Mouse (Mus musculus) spleen, adult 2 months (tissue): ENCODE measurements around the gene Grm2. TPM values are rescaled to one million over a fixed set of nuclear protein-coding genes. Genes with fewer than 3 reads are reported as not detected.

ENCODE experiments used
- DNase-seq, 2 experiments: peaks; one replicate each; pipeline versions ENCODE4 v3.0.0 to v3.0.0-alpha.2; 2012 to 2021; ENCODE audit warnings: low spot score in 2 of 2, low read depth in 1 of 2
- H3K27ac ChIP-seq: fragments of 200-500 bp; 2 replicates; pipeline ENCODE4 v1.5.1; 2012; ENCODE audit warnings: low read length, inconsistent platforms; ENCODE audit not compliant: insufficient read depth
- H3K27me3 ChIP-seq: fragments of 200-500 bp; 2 replicates; pipeline ENCODE4 v1.6.1; 2012; ENCODE audit warnings: mild to moderate bottlenecking, moderate library complexity, low read length, inconsistent platforms; ENCODE audit not compliant: control insufficient read depth, insufficient read depth
- H3K36me3 ChIP-seq: fragments of 200-500 bp; 2 replicates; pipeline ENCODE4 v1.6.1; 2012; ENCODE audit warnings: mild to moderate bottlenecking, low read length, inconsistent platforms; ENCODE audit not compliant: control insufficient read depth, insufficient read depth
- H3K4me1 ChIP-seq: fragments of 200-500 bp; 2 replicates; pipeline ENCODE4 v1.6.1; 2011; ENCODE audit warnings: inconsistent platforms; ENCODE audit not compliant: control insufficient read depth, insufficient read depth, insufficient read length
- H3K4me3 ChIP-seq: fragments of 200-500 bp; 2 replicates; pipeline ENCODE4 v1.5.1; 2011; ENCODE audit warnings: mild to moderate bottlenecking, inconsistent platforms; ENCODE audit not compliant: insufficient read depth, insufficient read length; ENCODE audit errors: extremely low read depth
- CTCF ChIP-seq: fragments of 200-500 bp; IDR thresholded peaks from 2 replicates; pipeline ENCODE4 v1.5.1; 2011; ENCODE audit warnings: mild to moderate bottlenecking, inconsistent platforms; ENCODE audit not compliant: insufficient read depth, insufficient read length, insufficient replicate concordance; ENCODE audit errors: extremely low read depth
- POLR2A ChIP-seq: fragments of 200-500 bp; IDR thresholded peaks from 2 replicates; pipeline ENCODE4 v1.6.1; 2011; ENCODE audit warnings: low read depth, low read length, inconsistent platforms
- WGBS: fragments of 180-500 bp; shearing (Covaris S2); methylation state at CpG from one replicate; pipeline ENCODE4 v1.1.7; 2018; 5-methylcytosine and 5-hydroxymethylcytosine counted together
- polyA plus RNA-seq: library from polyadenylated mRNA; depleted of rRNA; stranded (reverse); fragments of >200 nt; gene quantifications from 2 replicates; pipeline ENCODE4 v1.2.3, GENCODE M21; 2012

The Grm2 gene
- polyA plus RNA-seq, 1 experiment = not detected

DNA sequence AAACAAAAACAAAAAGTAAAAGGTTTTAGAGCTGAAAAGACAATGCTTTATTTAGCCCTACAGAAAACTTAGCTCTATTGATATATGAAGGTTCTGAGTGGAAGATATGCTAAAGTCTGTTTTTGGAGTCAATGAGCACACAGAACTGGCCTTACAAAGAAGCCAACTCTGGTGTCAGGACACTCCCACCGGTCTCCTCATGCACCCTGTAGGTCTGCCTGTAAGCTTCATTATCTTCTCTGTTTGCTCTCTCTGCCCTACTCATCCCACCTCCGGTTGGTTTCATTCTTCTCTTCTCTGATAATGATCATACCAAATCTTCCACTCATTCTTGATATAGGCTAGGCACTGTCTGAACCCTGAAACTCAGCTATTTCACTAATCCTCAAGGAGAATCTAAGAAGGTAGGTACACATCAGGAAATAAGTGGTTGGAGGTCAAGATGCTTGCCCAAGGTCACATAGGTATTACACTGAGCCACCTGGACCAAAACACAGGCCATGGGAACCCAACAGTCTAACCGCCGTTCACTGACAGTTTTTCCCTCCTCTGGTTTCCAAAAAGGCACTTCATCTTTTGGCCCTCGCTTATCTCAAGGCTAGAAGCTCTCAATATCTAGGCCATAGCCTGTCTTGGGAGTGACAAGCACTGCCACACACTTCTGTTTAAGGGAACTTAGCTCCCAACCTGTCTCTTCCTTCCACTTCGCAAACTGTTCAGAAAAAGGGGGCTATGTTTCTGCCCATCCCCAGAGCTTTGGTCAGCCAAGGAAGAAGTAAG lies 28.4 kb upstream of the Grm2 start:
- TF ChIP-seq POLR2A = no peak
- TF ChIP-seq CTCF = no peak
- H3K36me3 ChIP-seq = peaks cover 6% of the 10 kb centered on the region; the same call in 1 of the 2 replicates
- no peaks in the 10 kb centered on the region for H3K27me3 ChIP-seq
- DNase-seq = no peak
- H3K27ac ChIP-seq = 0 out of 2 replicates have a peak overlapping the region, but pooled peaks have one; percentile 63
- peak overlapping the region; percentile 93 for H3K4me3 ChIP-seq
- WGBS = 66% methylated on average over 6 of the region's 6 CpGs
- no peaks in the 10 kb centered on the region; the same call in 1 of the 2 replicates for H3K4me1 ChIP-seq

DNA sequence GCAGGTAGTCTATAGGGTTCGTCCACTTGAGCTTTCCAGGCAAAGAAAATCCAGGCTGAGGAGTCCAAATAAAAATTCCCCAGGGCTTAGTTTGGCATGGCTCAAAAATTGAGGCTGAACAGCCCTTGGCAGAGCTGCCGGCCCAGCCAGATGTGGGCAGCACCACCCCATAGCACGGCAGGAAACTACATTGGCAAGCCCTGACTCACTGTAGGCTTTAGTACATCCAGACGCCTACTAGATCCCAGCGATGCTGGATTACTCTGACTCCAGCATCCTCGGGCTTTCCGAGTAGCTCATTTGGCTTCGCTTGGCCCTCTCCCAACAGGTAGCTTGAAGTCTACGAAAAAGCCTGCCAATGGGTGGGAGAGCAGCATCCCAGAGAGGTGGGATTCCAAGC lies 25.1 kb upstream of the Grm2 start:
- H3K4me3 ChIP-seq = no peak overlapping the region
- TF ChIP-seq CTCF = no peak
- no peak for TF ChIP-seq POLR2A
- 93% methylated on average over 9 of the region's 9 CpGs for WGBS
- peaks cover 7% of the 10 kb centered on the region; the same call in 1 of the 2 replicates for H3K36me3 ChIP-seq
- no peaks in the 10 kb centered on the region for H3K27me3 ChIP-seq
- no peak overlapping the region for H3K27ac ChIP-seq
- no peaks in the 10 kb centered on the region; the same call in 1 of the 2 replicates for H3K4me1 ChIP-seq
- DNase-seq = no peak

DNA sequence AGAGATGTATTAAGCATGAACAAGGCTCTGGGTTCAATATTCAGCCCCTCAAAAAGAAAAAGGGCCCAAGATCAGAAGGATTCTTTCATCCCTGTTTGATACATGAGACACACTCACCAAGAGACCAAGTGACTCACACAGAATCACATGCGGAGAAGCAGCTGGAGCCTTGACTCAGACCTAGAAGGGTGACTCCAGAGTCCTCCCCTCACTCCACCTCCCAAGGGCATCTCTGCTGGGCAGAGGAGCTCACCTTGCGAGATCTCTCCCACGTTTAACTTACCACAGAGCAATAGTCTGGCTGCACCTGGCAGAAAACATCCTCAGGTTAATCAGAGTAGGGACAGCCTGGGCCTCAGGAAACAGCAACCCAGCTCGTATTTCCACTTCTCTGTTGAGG lies 22.4 kb upstream of the Grm2 start:
- no peak for TF ChIP-seq CTCF
- H3K36me3 ChIP-seq = peaks cover 7% of the 10 kb centered on the region; the same call in 1 of the 2 replicates
- no peaks in the 10 kb centered on the region for H3K27me3 ChIP-seq
- H3K27ac ChIP-seq = no peak overlapping the region
- no peaks in the 10 kb centered on the region for H3K4me1 ChIP-seq
- WGBS = 86% methylated on average over 4 of the region's 4 CpGs
- no peak overlapping the region for H3K4me3 ChIP-seq
- DNase-seq = no peak

DNA sequence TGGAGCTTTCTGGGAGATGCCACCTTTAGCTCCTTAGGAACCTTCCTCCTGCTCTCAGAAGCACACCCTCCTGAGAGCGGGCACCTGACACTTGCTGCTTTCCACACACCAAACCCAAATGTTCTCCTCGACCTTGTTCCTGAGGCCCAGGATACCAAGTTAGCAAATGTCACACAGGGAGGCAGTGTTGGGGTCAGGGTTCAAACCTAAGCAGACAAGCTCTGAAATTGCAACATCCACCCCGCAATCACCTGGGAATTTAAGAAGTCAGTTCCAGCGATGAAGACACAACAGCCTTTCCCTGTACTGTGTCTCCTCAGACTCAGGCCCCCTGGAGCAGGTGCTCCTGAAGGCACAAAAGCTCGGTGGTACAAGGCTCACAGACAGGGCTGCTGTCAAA lies 21.8 kb upstream of the Grm2 start:
- H3K36me3 ChIP-seq = peaks cover 7% of the 10 kb centered on the region; the same call in 1 of the 2 replicates
- H3K27ac ChIP-seq = no peak overlapping the region
- 89% methylated on average over 5 of the region's 5 CpGs for whole genome bisulfite sequencing
- no peak overlapping the region for H3K4me3 ChIP-seq
- no peaks in the 10 kb centered on the region for H3K27me3 ChIP-seq
- DNase-seq = no peak
- no peaks in the 10 kb centered on the region for H3K4me1 ChIP-seq
- TF ChIP-seq POLR2A (no peak), CTCF (no peak)

DNA sequence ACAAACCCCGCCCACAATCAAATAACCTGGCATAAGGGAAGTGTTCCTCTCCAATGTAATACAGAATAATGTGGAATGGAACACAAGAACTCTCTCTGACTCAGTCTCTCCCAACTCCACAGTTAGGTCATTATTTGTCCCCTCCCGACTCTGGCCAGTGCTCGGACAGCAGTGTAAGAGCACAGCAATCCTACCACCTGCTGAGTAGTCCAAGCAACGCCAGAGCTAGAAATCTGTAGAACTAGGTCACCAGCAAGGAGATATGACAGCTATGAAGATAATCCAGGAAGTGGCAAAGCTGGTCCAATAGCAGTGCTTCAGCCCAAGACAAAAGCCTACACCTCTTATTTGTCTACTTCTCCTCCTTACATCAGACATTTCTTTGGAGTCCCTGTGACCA lies 20.7 kb upstream of the Grm2 start:
- peaks cover 6% of the 10 kb centered on the region; the same call in 1 of the 2 replicates for H3K36me3 ChIP-seq
- 85% methylated on average over 4 of the region's 4 CpGs for WGBS
- no peak for DNase-seq

DNA sequence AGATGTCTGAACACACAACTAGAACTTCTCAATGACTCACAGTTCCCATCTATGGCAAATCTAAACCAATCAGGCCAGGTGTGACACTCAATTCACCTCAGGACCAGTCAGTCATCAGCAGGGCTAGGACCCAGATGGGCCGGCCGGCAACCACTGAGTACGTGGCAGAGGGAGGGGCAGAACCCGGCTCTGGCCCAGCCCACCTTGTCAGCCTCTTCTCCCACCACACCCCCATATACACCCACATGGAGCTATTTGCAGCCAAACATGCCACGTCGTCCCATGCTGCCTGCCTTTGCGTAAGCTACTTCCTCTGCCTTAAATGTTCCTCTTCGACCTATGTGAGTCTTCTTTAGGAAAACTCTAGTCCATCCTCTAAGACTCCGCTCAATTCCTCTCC lies 20.1 kb upstream of the Grm2 start:
- DNase-seq = no peak
- H3K4me1 ChIP-seq = no peaks in the 10 kb centered on the region
- H3K4me3 ChIP-seq = no peak overlapping the region
- H3K36me3 ChIP-seq = peaks cover 4% of the 10 kb centered on the region; the same call in 1 of the 2 replicates
- H3K27ac ChIP-seq = no peak overlapping the region
- H3K27me3 ChIP-seq = no peaks in the 10 kb centered on the region
- 81% methylated on average over 9 of the region's 9 CpGs for WGBS
- no peak for TF ChIP-seq POLR2A
- TF ChIP-seq CTCF = no peak

More for the DNA sequence above, 20.7 kb upstream of the Grm2 start:
- no peak overlapping the region for H3K4me3 ChIP-seq
- no peaks in the 10 kb centered on the region for H3K4me1 ChIP-seq
- no peaks in the 10 kb centered on the region for H3K27me3 ChIP-seq
- TF ChIP-seq CTCF = no peak
- TF ChIP-seq POLR2A = no peak
- no peak overlapping the region for H3K27ac ChIP-seq

DNA sequence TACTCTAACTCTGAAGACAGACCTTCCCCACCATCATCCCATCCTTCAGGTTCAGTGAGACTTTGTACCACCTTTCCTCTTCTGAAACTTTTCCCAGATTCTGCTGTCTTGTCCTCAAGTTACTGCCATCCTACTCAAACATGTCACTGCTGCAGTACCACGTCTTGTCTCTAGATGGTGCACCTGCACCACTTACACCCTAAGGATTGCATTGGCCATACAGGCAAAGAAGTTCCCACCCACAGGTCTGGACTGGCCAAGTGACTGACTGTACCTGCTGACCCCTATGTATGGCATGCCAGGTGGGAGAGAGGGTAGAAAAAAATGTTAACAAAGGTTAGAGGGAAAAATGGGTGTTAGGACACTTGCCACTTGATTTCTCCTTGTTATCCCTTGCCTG lies 19.6 kb upstream of the Grm2 start:
- no peaks in the 10 kb centered on the region for H3K27me3 ChIP-seq
- H3K4me1 ChIP-seq = no peaks in the 10 kb centered on the region
- TF ChIP-seq CTCF (peak; percentile 81; the same call in 1 of the 2 replicates), POLR2A (no peak)
- H3K4me3 ChIP-seq = no peak overlapping the region
- DNase-seq = peak; percentile 41 to 77
- peaks cover 4% of the 10 kb centered on the region; the same call in 1 of the 2 replicates for H3K36me3 ChIP-seq
- WGBS = 0% methylated on average over 1 of the region's 1 CpGs
- H3K27ac ChIP-seq = no peak overlapping the region
